Mouse (Mus musculus) liver, postnatal 0 days (tissue): Measurements from ENCODE around the gene Tmem88b.

Experiments used
- CTCF ChIP-seq: sonication (generic); IDR thresholded peaks from 2 replicates; pipeline ENCODE4 v1.5.1; 2016; ENCODE audit warnings: antibody characterized with exemption, low read depth
- EP300 ChIP-seq: IDR thresholded peaks from 2 replicates; pipeline ENCODE4 v1.6.1; 2016; ENCODE audit warnings: antibody characterized with exemption, low read depth, mild to moderate bottlenecking

DNA sequence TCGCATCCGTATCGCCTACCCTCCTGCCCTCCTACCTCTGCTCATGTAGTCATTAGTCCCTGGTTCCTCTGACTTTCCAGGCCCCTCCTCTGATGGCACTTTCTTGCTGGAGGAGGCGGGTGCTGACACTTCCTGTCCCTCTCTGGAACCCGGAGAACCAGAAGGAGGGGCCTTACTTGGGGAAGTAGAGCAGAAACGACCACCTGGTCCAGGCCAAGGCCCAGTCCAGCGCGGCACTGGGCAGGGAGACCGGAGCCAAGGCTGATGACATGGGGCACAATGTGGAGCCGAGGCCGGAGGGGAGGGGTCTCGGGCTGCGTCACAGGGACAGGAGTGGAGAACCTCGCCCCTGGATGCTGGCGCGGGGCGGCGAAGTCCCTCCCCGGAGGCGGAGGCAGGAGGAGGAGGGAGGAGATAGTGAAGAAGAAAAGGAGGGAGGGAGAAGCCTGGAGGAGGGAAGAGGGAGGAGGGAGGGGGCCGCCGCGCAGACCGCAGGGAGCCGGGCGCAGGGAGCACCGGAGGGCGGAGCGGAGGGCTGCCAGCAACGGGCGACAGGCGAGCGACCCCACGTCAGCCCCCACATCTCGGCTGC lies 51.2 kb downstream of the Tmem88b start, which contains the start of gene Tmem240:
- no peak for TF ChIP-seq EP300
- no peak for TF ChIP-seq CTCF
